Mouse (Mus musculus): ENCODE data around the gene Kctd17. TPM values are rescaled to one million over a fixed set of nuclear protein-coding genes. Genes with fewer than 3 reads are reported as not detected.
A peak's percentile ranks its signal among the peaks of the same experiment; 100 is the strongest.

Kctd17 gene
- polyA plus RNA-seq (2015; fragmentation: Nextera tagmentation; extraction: Ambion mirVana), result 25.9 and 26.2 TPM in 2 replicates

- H3K27me3 ChIP-seq (ENCODE audit: control insufficient read depth, insufficient read depth, low read length), result no peaks in the 10 kb centered on the region
- H3K9ac ChIP-seq (ENCODE audit: low read length), result peak within 1 kb of the TSS; percentile 59
- 2% methylated on average over 46 of the region's 52 CpGs for WGBS
- peak; percentile 65 for DNase-seq (ENCODE audit: low spot score)
- H3K36me3 ChIP-seq (ENCODE audit: control insufficient read depth, insufficient read depth, low read length), result peaks cover 4% of the 10 kb centered on the region; the same call in 1 of the 2 replicates
- 0 out of 2 replicates have a peak, but pooled peaks cover 3% of the 10 kb centered on the region for H3K4me1 ChIP-seq (replicated peaks; ENCODE audit: control insufficient read depth, insufficient read depth)
- ATAC-seq (ENCODE audit: low FRiP score, low TSS enrichment), result peak; percentile 73; the same call in 1 of the 2 replicates
- no peak; the same call in 1 of the 2 replicates for TF ChIP-seq CTCF (IDR thresholded peaks at IDR 0.05; ENCODE audit: low read depth)
- no peak for TF ChIP-seq EP300 (optimal IDR thresholded peaks at IDR 0.05)
- peak within 1 kb of the TSS; percentile 77 for H3K27ac ChIP-seq (replicated peaks)
- H3K9me3 ChIP-seq (ENCODE audit: control insufficient read depth, low read length), result no peaks in the 10 kb centered on the region
- H3K4me3 ChIP-seq (ENCODE audit: low read depth, low read length), result peak within 1 kb of the TSS; percentile 67
- H3K4me2 ChIP-seq (replicated peaks; ENCODE audit: low read depth), result peak within 1 kb of the TSS; percentile 80
Observed at GRCm38 (mm10) chr15:78428391-78429138, at the start of gene Kctd17. Gene Kctd17 (plus strand): TSS chr15:78428564.

DNA sequence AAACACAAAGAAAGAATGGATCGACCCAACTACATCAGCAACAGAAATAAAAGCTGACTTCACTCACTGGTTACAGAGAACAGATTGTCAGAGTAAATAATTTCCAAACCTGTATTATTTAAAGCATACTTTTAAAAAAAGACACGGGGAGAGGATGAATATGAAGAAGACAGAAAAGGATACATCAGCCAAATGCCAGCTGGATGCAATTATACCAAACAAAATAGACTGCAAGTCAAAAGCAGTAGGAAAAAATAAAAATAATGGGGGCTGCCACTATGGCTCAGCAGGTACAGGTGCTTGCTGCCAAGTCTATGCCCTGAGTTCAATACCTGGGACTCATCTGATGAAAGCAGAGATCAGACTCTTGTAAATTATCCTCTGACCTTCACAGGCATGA lies 48.2 kb upstream of the Kctd17 start:
- no peak for DNase-seq (ENCODE audit: low spot score)
- TF ChIP-seq CTCF (IDR thresholded peaks at IDR 0.05; ENCODE audit: low read depth), result no peak
- no peak for TF ChIP-seq EP300 (optimal IDR thresholded peaks at IDR 0.05)
- no peak overlapping the region for H3K27ac ChIP-seq (replicated peaks)
- no peak for ATAC-seq (ENCODE audit: low FRiP score, low TSS enrichment)
- no peak overlapping the region for H3K4me3 ChIP-seq (ENCODE audit: low read depth, low read length)
- H3K4me1 ChIP-seq (replicated peaks; ENCODE audit: control insufficient read depth, insufficient read depth), result no peaks in the 10 kb centered on the region
- H3K27me3 ChIP-seq (ENCODE audit: control insufficient read depth, insufficient read depth, low read length), result no peaks in the 10 kb centered on the region
- H3K4me2 ChIP-seq (replicated peaks; ENCODE audit: low read depth), result no peak overlapping the region
- no peak overlapping the region for H3K9ac ChIP-seq (ENCODE audit: low read length)
- WGBS, result 76% methylated on average over 2 of the region's 2 CpGs
- H3K9me3 ChIP-seq (ENCODE audit: control insufficient read depth, low read length), result no peaks in the 10 kb centered on the region
- H3K36me3 ChIP-seq (ENCODE audit: control insufficient read depth, insufficient read depth, low read length), result no peaks in the 10 kb centered on the region

DNA sequence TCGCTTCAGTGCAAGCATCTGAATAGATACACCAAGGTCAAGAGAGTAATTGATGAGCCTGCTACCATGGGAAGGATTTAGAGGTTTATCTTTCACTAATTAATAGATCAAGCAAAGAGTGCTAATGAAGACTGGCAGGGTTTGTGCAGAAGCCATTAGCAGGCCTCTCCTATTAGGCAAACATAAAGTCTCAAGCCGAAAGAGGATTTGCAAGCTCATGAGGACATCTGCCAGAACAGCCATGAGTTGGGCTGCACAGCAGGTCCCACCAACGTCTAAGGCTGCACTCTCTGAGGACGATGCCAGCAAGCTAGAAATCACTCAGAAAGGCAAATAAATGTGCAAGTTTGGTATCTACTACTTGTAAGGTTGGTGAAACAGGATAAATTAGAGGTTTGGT lies 47.6 kb upstream of the Kctd17 start:
- Histone ChIP-seq H3K9me3 (ENCODE audit: control insufficient read depth, low read length) (no peaks in the 10 kb centered on the region), H3K36me3 (ENCODE audit: control insufficient read depth, insufficient read depth, low read length) (no peaks in the 10 kb centered on the region), H3K27me3 (ENCODE audit: control insufficient read depth, insufficient read depth, low read length) (no peaks in the 10 kb centered on the region), H3K27ac (replicated peaks) (no peak overlapping the region), H3K4me1 (replicated peaks; ENCODE audit: control insufficient read depth, insufficient read depth) (no peaks in the 10 kb centered on the region), H3K4me3 (ENCODE audit: low read depth, low read length) (no peak overlapping the region), H3K4me2 (replicated peaks; ENCODE audit: low read depth) (no peak overlapping the region), H3K9ac (ENCODE audit: low read length) (no peak overlapping the region)
- WGBS, result 54% methylated on average over 4 of the region's 4 CpGs
- TF ChIP-seq EP300 (optimal IDR thresholded peaks at IDR 0.05) (no peak), CTCF (IDR thresholded peaks at IDR 0.05; ENCODE audit: low read depth) (no peak)
- ATAC-seq (ENCODE audit: low FRiP score, low TSS enrichment), result no peak
- DNase-seq (ENCODE audit: low spot score), result no peak

GRCm38 (mm10) chr15:78382115-78382514 lies 46.2 kb upstream of the Kctd17 start:
- H3K9ac ChIP-seq (ENCODE audit: low read length), result no peak overlapping the region
- no peaks in the 10 kb centered on the region for H3K9me3 ChIP-seq (ENCODE audit: control insufficient read depth, low read length)
- H3K4me3 ChIP-seq (ENCODE audit: low read depth, low read length), result no peak overlapping the region
- no peaks in the 10 kb centered on the region for H3K4me1 ChIP-seq (replicated peaks; ENCODE audit: control insufficient read depth, insufficient read depth)
- no peak overlapping the region for H3K4me2 ChIP-seq (replicated peaks; ENCODE audit: low read depth)
- ATAC-seq (ENCODE audit: low FRiP score, low TSS enrichment) (no peak; the same call in 1 of the 2 replicates), DNase-seq (ENCODE audit: low spot score) (no peak)
- H3K27me3 ChIP-seq (ENCODE audit: control insufficient read depth, insufficient read depth, low read length), result no peaks in the 10 kb centered on the region
- 53% methylated on average over 4 of the region's 4 CpGs for whole genome bisulfite sequencing
- H3K27ac ChIP-seq (replicated peaks), result no peak overlapping the region
- no peaks in the 10 kb centered on the region for H3K36me3 ChIP-seq (ENCODE audit: control insufficient read depth, insufficient read depth, low read length)
- TF ChIP-seq CTCF (IDR thresholded peaks at IDR 0.05; ENCODE audit: low read depth) (no peak), EP300 (optimal IDR thresholded peaks at IDR 0.05) (peak; percentile 60)

DNA sequence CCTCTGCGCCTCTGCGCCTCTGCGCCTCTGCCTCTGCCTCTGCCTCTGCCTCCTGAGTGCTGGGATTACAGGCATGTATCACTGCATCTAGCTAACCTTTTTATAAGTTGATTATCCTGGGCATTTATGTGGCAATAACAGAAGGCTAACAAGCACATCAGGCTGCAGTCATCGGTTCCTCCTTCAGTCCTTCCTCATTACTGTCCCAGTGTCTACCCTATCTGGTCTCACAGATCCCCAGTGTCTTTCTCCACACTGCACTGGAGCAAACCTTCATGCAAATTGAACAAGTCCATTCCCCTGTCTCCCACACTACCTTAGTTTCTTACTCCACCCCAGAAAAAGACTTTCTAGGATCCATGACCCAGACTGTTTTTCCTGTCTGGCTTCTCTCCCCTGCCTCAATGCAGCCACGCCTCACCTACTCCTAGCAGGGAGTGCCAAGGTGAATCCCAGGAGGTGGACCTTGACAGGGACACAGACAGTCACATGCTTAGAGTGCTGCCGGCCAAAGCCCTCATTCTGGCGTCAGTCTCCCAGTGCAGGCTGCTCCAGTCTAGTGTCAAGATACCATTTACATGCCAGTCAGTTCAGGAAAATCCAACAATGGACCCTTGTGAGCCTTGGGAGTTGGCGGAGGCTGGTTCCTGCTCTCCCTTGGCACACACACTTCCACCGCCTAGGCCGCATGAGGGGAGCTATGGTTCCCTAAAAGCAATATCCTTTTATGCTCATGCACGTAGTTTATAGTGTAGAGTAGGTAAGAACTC lies 44.7 kb upstream of the Kctd17 start:
- DNase-seq (ENCODE audit: low spot score) (peak; percentile 35), ATAC-seq (ENCODE audit: low FRiP score, low TSS enrichment) (peak; percentile 46; the same call in 1 of the 2 replicates)
- Histone ChIP-seq H3K4me3 (ENCODE audit: low read depth, low read length) (no peak overlapping the region), H3K36me3 (ENCODE audit: control insufficient read depth, insufficient read depth, low read length) (no peaks in the 10 kb centered on the region), H3K27me3 (ENCODE audit: control insufficient read depth, insufficient read depth, low read length) (no peaks in the 10 kb centered on the region), H3K27ac (replicated peaks) (peak overlapping the region; percentile 40; the same call in 1 of the 2 replicates), H3K4me2 (replicated peaks; ENCODE audit: low read depth) (no peak overlapping the region), H3K4me1 (replicated peaks; ENCODE audit: control insufficient read depth, insufficient read depth) (no peaks in the 10 kb centered on the region), H3K9me3 (ENCODE audit: control insufficient read depth, low read length) (no peaks in the 10 kb centered on the region), H3K9ac (ENCODE audit: low read length) (no peak overlapping the region)
- no peak for TF ChIP-seq EP300 (optimal IDR thresholded peaks at IDR 0.05)
- no peak for TF ChIP-seq CTCF (IDR thresholded peaks at IDR 0.05; ENCODE audit: low read depth)
- 73% methylated on average over 11 of the region's 11 CpGs for WGBS
